ENCODE assay signal across 13 mouse cellular contexts in the genomic region with DNA sequence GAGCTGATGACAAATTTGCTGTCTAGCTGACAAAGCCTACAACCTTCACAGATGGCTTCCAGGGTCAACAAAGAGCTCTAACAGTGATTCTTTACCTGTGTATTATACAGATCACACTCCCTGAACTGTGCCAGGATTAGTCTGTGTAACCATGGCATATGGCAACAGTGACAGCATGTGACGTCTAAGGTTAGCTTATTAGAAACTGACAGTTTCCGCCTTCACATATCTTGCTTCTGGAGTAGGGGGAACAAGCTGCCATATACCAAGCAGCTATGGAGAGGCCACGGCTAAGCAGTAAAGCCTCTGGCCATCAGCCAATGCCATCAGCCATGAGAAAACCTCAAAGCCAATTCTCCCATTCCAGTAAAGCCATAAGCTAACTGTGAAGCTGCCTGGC. TPM values are rescaled to one million over a fixed set of nuclear protein-coding genes. Genes with fewer than 3 reads are reported as not detected.
A peak's percentile ranks its signal among the peaks of the same experiment; 100 is the strongest.
DNase-seq lines count a peak whose midpoint lies in the region; ATAC-seq lines count a peak whose summit lies in the region.
"Had no signal": no experiment of that assay in that cellular context is flagged by ENCODE, and none has a peak within 500 bp of the region (broad histone marks: within the 10 kb centered on the region; RNA-seq: fewer than 3 reads in every experiment).

No protein-coding gene starts in this region.

- no peak overlapping the region for H3K4me2 ChIP-seq in forebrain, embryonic 13.5 days
- H3K4me2 ChIP-seq in forebrain, embryonic 12.5 days = no peak overlapping the region
- H3K4me2 ChIP-seq in hindbrain, embryonic 15.5 days = no peak overlapping the region
- H3K4me2 ChIP-seq in hindbrain, embryonic 16.5 days (ENCODE audit: low read length) = no peak overlapping the region

- H3K27ac ChIP-seq in forebrain, embryonic 13.5 days = peak overlapping the region; percentile 7; the same call in 1 of the 2 replicates
- H3K27ac ChIP-seq in forebrain, embryonic 12.5 days = no peak overlapping the region
- no peak overlapping the region for H3K27ac ChIP-seq in hindbrain, embryonic 15.5 days (replicated peaks)
- no peak overlapping the region for H3K27ac ChIP-seq in hindbrain, embryonic 10.5 days
- H3K27ac ChIP-seq in hindbrain, embryonic 16.5 days (ENCODE audit: low read depth, low read length) = no peak overlapping the region

- no peaks in the 10 kb centered on the region for H3K9me3 ChIP-seq in forebrain, embryonic 13.5 days (replicated peaks)
- H3K9me3 ChIP-seq in forebrain, embryonic 12.5 days = 0 out of 2 replicates have a peak, but pooled peaks cover 3% of the 10 kb centered on the region
- H3K9me3 ChIP-seq in hindbrain, embryonic 15.5 days = no peaks in the 10 kb centered on the region
- H3K9me3 ChIP-seq in hindbrain, embryonic 10.5 days = no peaks in the 10 kb centered on the region
- H3K9me3 ChIP-seq in hindbrain, embryonic 16.5 days (ENCODE audit: control insufficient read depth, low read length) = no peaks in the 10 kb centered on the region
- H3K9me3 ChIP-seq: G1E had no signal

- WGBS in forebrain, embryonic 13.5 days = 60% methylated on average over 3 of the region's 3 CpGs
- WGBS in forebrain, embryonic 12.5 days = 79% methylated on average over 3 of the region's 3 CpGs
- 58% methylated on average over 3 of the region's 3 CpGs for WGBS in hindbrain, embryonic 15.5 days
- 90% methylated on average over 3 of the region's 3 CpGs for WGBS in hindbrain, embryonic 10.5 days
- WGBS in hindbrain, embryonic 16.5 days = 47% methylated on average over 3 of the region's 3 CpGs

- H3K36me3 ChIP-seq in forebrain, embryonic 13.5 days (ENCODE audit: poor library complexity, severe bottlenecking) = peaks cover 3% of the 10 kb centered on the region; the same call in 1 of the 2 replicates
- 0 out of 2 replicates have a peak, but pooled peaks cover 5% of the 10 kb centered on the region for H3K36me3 ChIP-seq in forebrain, embryonic 12.5 days (replicated peaks)
- H3K36me3 ChIP-seq in hindbrain, embryonic 15.5 days = 0 out of 2 replicates have a peak, but pooled peaks cover 3% of the 10 kb centered on the region
- peaks cover 11% of the 10 kb centered on the region for H3K36me3 ChIP-seq in hindbrain, embryonic 10.5 days
- H3K36me3 ChIP-seq in hindbrain, embryonic 16.5 days (ENCODE audit: control insufficient read depth, insufficient read depth, low read length) = no peaks in the 10 kb centered on the region

- DNase-seq in hindbrain, embryonic 10.5 days (ENCODE audit: low spot score) = no peak
- DNase-seq in cerebellum, adult 11-12 months = peak; percentile 29
- DNase-seq in urinary bladder, postnatal 36 days (ENCODE audit: low spot score in 2 of 2) = no peak
- DNase-seq in adrenal gland, postnatal 14 days = no peak
- DNase-seq: kidney, postnatal 36 days; spleen, adult 18-20 months had no signal

- peak; percentile 70 for ATAC-seq in forebrain, embryonic 13.5 days
- no peak for ATAC-seq in forebrain, embryonic 12.5 days (ENCODE audit: low FRiP score)
- peak; percentile 23; the same call in 1 of the 2 replicates for ATAC-seq in hindbrain, embryonic 15.5 days (ENCODE audit: low FRiP score, low read depth)
- peak; percentile 54 for ATAC-seq in hindbrain, embryonic 16.5 days
- ATAC-seq: activated CD4-positive, CD25-positive, alpha-beta regulatory T cell, adult 4 months; inflammation-experienced regulatory T-cells, adult 6 months had no signal

- peaks cover 17% of the 10 kb centered on the region for H3K4me1 ChIP-seq in forebrain, embryonic 13.5 days
- H3K4me1 ChIP-seq in forebrain, embryonic 12.5 days = peaks cover 3% of the 10 kb centered on the region; the same call in 1 of the 2 replicates
- H3K4me1 ChIP-seq in hindbrain, embryonic 15.5 days (replicated peaks) = no peaks in the 10 kb centered on the region; the same call in 1 of the 2 replicates
- peaks cover 4% of the 10 kb centered on the region; the same call in 1 of the 2 replicates for H3K4me1 ChIP-seq in hindbrain, embryonic 10.5 days (replicated peaks)
- peaks cover 2% of the 10 kb centered on the region; the same call in 1 of the 2 replicates for H3K4me1 ChIP-seq in hindbrain, embryonic 16.5 days (ENCODE audit: control insufficient read depth, insufficient read depth, low read depth, low read length)

- H3K4me3 ChIP-seq in forebrain, embryonic 13.5 days = no peak overlapping the region
- no peak overlapping the region for H3K4me3 ChIP-seq in forebrain, embryonic 12.5 days (replicated peaks)
- H3K4me3 ChIP-seq in hindbrain, embryonic 15.5 days = no peak overlapping the region
- no peak overlapping the region for H3K4me3 ChIP-seq in hindbrain, embryonic 10.5 days
- H3K4me3 ChIP-seq in hindbrain, embryonic 16.5 days (ENCODE audit: low read length) = no peak overlapping the region

- no peak overlapping the region for H3K9ac ChIP-seq in forebrain, embryonic 13.5 days
- no peak overlapping the region for H3K9ac ChIP-seq in forebrain, embryonic 12.5 days
- no peak overlapping the region for H3K9ac ChIP-seq in hindbrain, embryonic 15.5 days
- no peak overlapping the region for H3K9ac ChIP-seq in hindbrain, embryonic 16.5 days (ENCODE audit: low read depth, low read length)

- H3K27me3 ChIP-seq in forebrain, embryonic 13.5 days = no peaks in the 10 kb centered on the region
- no peaks in the 10 kb centered on the region for H3K27me3 ChIP-seq in forebrain, embryonic 12.5 days
- H3K27me3 ChIP-seq in hindbrain, embryonic 15.5 days = no peaks in the 10 kb centered on the region
- no peaks in the 10 kb centered on the region for H3K27me3 ChIP-seq in hindbrain, embryonic 10.5 days (ENCODE audit: insufficient read depth, poor library complexity, severe bottlenecking)
- H3K27me3 ChIP-seq in hindbrain, embryonic 16.5 days (replicated peaks; ENCODE audit: control insufficient read depth, insufficient read depth, low read length) = no peaks in the 10 kb centered on the region

RNA-seq across cellular contexts. Expression of a gene that starts 11.3 kb away (rescaled TPM):
- polyA plus RNA-seq in forebrain, embryonic 13.5 days (2015; fragmentation: Nextera tagmentation; extraction: Ambion mirVana) = 9.0 and 9.4 TPM in 2 replicates
- 11.8 and 14.2 TPM in 2 replicates for polyA plus RNA-seq in forebrain, embryonic 12.5 days (2016; fragmentation: Nextera tagmentation; extraction: Ambion mirVana)
- 4.3 and 5.2 TPM in 2 replicates for polyA plus RNA-seq in hindbrain, embryonic 15.5 days (2015; fragmentation: Nextera tagmentation; extraction: Ambion mirVana)
- polyA plus RNA-seq in hindbrain, embryonic 10.5 days (2016; fragmentation: Nextera tagmentation; extraction: Ambion mirVana) = 15.4 and 18.0 TPM in 2 replicates
- 3.6 and 3.7 TPM in 2 replicates for polyA plus RNA-seq in hindbrain, embryonic 16.5 days (2015; fragmentation: Nextera tagmentation; extraction: Ambion mirVana)
- total RNA-seq in adrenal gland, postnatal 14 days (2021) = 7.8 and 9.6 TPM in 2 replicates
